Mouse (Mus musculus) olfactory bulb, adult 2 months (tissue): ENCODE data around the gene Cecr2.

Experiments
- CTCF ChIP-seq: fragments of 200-500 bp; IDR thresholded peaks from 2 replicates; pipeline ENCODE4 v1.5.1; 2012; ENCODE audit warnings: low read depth, mild to moderate bottlenecking, low read length, moderate library complexity; ENCODE audit not compliant: insufficient read depth
- POLR2A ChIP-seq: fragments of 200-500 bp; IDR thresholded peaks from 2 replicates; pipeline ENCODE4 v1.6.1; 2012; ENCODE audit warnings: mild to moderate bottlenecking, low read depth, low read length, moderate library complexity; ENCODE audit not compliant: insufficient read depth

DNA sequence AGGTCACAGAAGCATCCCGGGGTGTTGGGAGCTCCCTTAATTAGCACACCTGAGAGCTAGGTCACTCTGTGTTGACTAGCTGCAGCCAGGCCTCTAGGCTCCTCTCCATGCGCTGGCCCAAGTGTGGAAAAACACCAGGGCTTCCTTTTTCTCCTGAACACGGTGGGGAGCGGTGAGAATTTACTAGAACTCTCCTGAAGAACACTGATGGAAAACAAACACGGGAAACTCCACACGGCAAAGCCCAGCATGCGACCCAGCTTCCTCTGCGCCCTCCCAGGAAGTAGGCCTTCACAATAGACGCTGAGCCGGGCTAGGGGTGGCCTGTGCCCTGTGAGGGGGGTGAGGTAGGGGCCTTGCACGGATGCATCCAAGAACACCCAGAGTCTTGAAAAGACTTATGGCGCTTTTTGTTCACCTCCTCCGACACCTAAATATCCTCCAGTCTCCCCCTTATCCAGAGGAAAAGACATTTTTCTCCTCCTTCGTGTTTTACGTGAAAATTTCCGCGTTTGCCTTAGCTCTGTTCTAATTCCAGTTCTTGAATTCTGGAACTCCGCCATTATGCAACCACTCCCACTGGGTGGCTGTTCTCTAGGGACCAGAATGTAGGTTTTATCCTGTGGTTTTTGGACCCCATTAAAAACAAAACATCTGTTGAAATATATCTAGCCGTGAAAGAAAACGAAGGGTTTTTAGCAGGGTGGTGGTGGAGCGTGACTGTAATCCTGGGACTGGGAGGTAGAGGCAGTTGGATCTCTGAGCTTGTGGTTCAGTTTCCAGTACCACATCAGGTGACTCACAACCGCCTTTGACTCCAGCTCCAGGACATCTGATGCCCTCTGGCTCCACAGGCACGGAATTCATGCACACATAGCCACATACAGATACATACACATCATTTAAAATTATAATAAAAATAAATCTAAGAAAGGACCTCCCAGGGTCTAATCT is 21.5 kb upstream of the Cecr2 start:
- TF ChIP-seq CTCF (no peak), POLR2A (no peak)
